Mouse (Mus musculus) heart, embryonic 14.5 days (tissue): ENCODE data around the gene Cotl1. TPM values are rescaled to one million over a fixed set of nuclear protein-coding genes. Genes with fewer than 3 reads are reported as not detected.

ENCODE experiments used
- ATAC-seq: fragments of 200-750 bp; cut with Nextera tagmentation; 2 replicates; pipeline ENCODE4 v1.8.0; 2017; ENCODE audit warnings: low read depth, moderate TSS enrichment; ENCODE audit not compliant: insufficient number of reproducible peaks, insufficient read depth, low FRiP score
- H3K27ac ChIP-seq, 2 experiments: fragments of 200-500 bp in 1 of 2; fragments of 300-500 bp in 1 of 2; sonication (generic) in 1 of 2; replicated peaks in 1 of 2; 2 replicates each; pipeline ENCODE4 v1.5.1; 2012 to 2014; ENCODE audit warnings: low read depth in 2 of 2, low read length in 2 of 2, control low read depth in 1 of 2, mild to moderate bottlenecking in 1 of 2, mixed read lengths in 1 of 2; ENCODE audit not compliant: control insufficient read depth in 1 of 2, insufficient read depth in 1 of 2
- H3K27me3 ChIP-seq: fragments of 300-500 bp; sonication (generic); 2 replicates; pipeline ENCODE4 v1.6.1; 2014; ENCODE audit warnings: mild to moderate bottlenecking, low read length, control low read depth; ENCODE audit not compliant: control insufficient read depth, insufficient read depth
- H3K36me3 ChIP-seq: fragments of 300-500 bp; sonication (generic); 2 replicates; pipeline ENCODE4 v1.6.1; 2014; ENCODE audit warnings: mild to moderate bottlenecking, control low read depth, low read length, mixed read lengths; ENCODE audit not compliant: control insufficient read depth, insufficient read depth
- H3K4me1 ChIP-seq, 2 experiments: fragments of 200-500 bp in 1 of 2; fragments of 300-500 bp in 1 of 2; sonication (generic) in 1 of 2; 2 replicates each; pipeline ENCODE4 v1.6.1; 2012 to 2014; ENCODE audit warnings: low read length in 2 of 2, control low read depth in 1 of 2, mixed read lengths in 1 of 2; ENCODE audit not compliant: control insufficient read depth in 2 of 2, insufficient read depth in 2 of 2
- H3K4me2 ChIP-seq: fragments of 300-500 bp; sonication (generic); 2 replicates; pipeline ENCODE4 v1.6.1; 2014; ENCODE audit warnings: mild to moderate bottlenecking, low read length
- H3K4me3 ChIP-seq, 2 experiments: fragments of 200-500 bp in 1 of 2; fragments of 300-500 bp in 1 of 2; sonication (generic) in 1 of 2; 2 replicates each; pipeline ENCODE4 v1.5.1; 2012 to 2014; ENCODE audit warnings: low read length in 2 of 2, mild to moderate bottlenecking in 2 of 2, control low read depth in 1 of 2, low read depth in 1 of 2, moderate library complexity in 1 of 2; ENCODE audit not compliant: control insufficient read depth in 1 of 2, insufficient read depth in 1 of 2
- H3K9ac ChIP-seq: fragments of 300-500 bp; sonication (generic); 2 replicates; pipeline ENCODE4 v1.6.1; 2014; ENCODE audit warnings: mild to moderate bottlenecking, low read length
- H3K9me3 ChIP-seq: fragments of 300-500 bp; sonication (generic); 2 replicates; pipeline ENCODE4 v1.6.1; 2016; ENCODE audit warnings: low read length, control low read depth; ENCODE audit not compliant: control insufficient read depth
- WGBS: fragments of 180-500 bp; shearing (Covaris S2); extraction: QIAGEN DNeasy Blood & Tissue Kit; methylation state at CpG from one replicate; pipeline ENCODE4 v1.1.7; 2014; 5-methylcytosine and 5-hydroxymethylcytosine counted together
- polyA plus RNA-seq: library from polyadenylated mRNA; unstranded; fragments of >200 nt; fragmentation: Nextera tagmentation; extraction: Ambion mirVana; gene quantifications from 2 replicates; pipeline ENCODE4 v1.2.1, GENCODE M21; 2014

Cotl1 gene
- polyA plus RNA-seq, 1 experiment from 2014 or later: 75.9 TPM

DNA sequence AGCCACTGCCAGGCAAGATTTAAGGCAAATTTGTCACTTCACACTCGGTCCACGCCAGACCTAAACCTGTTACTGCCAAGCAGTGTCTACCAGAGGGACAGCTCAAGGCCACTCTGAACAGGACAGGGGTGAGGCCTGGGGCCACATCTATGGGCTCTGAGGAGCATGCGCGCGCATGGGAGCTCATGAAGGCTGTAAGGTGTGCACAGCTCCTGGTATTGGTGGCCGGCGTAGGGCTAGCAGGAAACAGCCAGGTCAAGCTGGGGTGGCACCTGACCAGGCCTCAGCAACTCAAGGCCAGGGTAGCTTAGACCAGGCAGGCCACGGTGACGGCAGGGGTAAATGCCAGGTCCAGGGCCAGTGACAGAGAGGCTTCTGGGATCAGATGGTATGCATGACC lies 30.7 kb downstream of the Cotl1 start:
- H3K27ac ChIP-seq: no peak overlapping the region
- peaks cover 7% of the 10 kb centered on the region for H3K36me3 ChIP-seq
- no peak for ATAC-seq
- no peak overlapping the region for H3K4me2 ChIP-seq
- no peak overlapping the region for H3K9ac ChIP-seq
- H3K4me3 ChIP-seq: no peak overlapping the region
- no peaks in the 10 kb centered on the region for H3K9me3 ChIP-seq
- H3K27me3 ChIP-seq: no peaks in the 10 kb centered on the region
- H3K4me1 ChIP-seq: peaks cover 4 to 18% of the 10 kb centered on the region in 2 experiments; a peak in 2 of 4 replicates
- WGBS: 88% methylated on average over 9 of the region's 9 CpGs

DNA sequence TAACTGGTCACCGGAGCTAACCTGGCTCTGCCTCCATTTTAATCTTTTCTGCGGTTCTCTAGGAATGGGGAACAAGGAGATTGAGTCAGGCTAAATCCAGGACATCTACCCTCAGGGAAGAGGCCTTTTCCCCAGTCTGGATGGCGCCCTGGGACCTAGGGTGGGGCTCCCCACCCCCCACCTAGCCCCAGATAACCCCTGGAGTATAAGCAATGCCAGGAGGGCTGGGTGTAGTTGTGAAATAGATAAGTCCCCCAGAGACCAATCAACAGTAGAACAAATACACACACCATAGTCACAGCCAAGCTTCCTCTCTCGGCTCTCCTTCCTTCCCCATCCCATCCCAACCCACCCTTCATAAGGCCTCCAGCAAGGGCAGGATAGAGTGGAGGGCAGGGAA lies 32.7 kb downstream of the Cotl1 start:
- H3K9me3 ChIP-seq: no peaks in the 10 kb centered on the region
- no peaks in the 10 kb centered on the region for H3K27me3 ChIP-seq
- 67% methylated on average over 4 of the region's 4 CpGs for WGBS
- peaks cover 7% of the 10 kb centered on the region for H3K36me3 ChIP-seq
- no peak for ATAC-seq
- peaks cover 0 to 7% of the 10 kb centered on the region in 2 experiments; a peak in 1 of 4 replicates for H3K4me1 ChIP-seq
- H3K4me2 ChIP-seq: no peak overlapping the region
- H3K9ac ChIP-seq: no peak overlapping the region
- no peak overlapping the region for H3K4me3 ChIP-seq
- no peak overlapping the region for H3K27ac ChIP-seq

DNA sequence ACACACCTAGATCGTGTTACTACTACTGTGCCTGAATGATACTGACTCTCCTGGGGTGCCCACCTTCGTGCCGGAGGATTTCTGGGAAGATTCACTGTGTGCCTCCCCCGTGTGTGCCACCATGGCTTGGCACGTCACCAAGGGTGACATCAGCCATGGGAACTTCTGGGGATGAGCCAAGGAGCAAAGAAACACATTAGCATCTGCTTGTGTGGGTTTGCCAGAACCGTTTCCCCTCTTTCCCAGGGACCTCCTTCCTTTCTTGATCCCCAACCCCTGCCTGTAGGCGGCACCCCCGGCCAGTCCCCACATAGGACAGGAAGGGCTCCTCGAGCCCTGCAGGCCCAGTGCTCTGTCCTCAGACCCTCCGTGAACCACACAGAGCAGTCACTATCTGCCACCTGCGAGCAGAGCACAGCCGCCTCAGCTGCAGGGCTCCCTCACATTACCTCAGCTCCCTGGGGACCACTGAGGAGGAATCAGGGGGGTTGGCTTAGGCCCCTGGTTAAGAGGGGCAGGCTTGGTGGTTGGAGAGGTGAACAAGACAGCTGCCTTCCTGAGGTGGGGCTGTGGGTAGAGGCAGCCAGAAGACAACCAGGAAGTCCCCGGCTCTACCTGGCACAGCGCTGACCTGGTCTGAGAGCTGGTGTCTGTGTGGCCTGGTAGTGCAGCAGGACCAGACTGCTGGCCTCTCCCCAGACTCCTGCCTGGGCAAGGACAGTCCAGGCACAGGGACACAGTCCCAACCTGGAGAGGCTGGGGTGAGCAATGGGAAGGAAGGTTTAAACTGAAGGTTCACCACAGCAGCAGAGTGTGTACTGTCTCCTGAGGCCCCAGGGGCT lies 33.7 kb downstream of the Cotl1 start:
- no peak for ATAC-seq
- 0 out of 4 replicates have a peak, but pooled peaks cover 0 to 5% of the 10 kb centered on the region in 2 experiments for H3K4me1 ChIP-seq
- WGBS: 67% methylated on average over 14 of the region's 14 CpGs
- no peaks in the 10 kb centered on the region for H3K27me3 ChIP-seq
- no peak overlapping the region for H3K4me2 ChIP-seq
- no peaks in the 10 kb centered on the region for H3K9me3 ChIP-seq
- H3K4me3 ChIP-seq: no peak overlapping the region
- H3K36me3 ChIP-seq: peaks cover 7% of the 10 kb centered on the region
- H3K9ac ChIP-seq: no peak overlapping the region
- no peak overlapping the region for H3K27ac ChIP-seq

DNA sequence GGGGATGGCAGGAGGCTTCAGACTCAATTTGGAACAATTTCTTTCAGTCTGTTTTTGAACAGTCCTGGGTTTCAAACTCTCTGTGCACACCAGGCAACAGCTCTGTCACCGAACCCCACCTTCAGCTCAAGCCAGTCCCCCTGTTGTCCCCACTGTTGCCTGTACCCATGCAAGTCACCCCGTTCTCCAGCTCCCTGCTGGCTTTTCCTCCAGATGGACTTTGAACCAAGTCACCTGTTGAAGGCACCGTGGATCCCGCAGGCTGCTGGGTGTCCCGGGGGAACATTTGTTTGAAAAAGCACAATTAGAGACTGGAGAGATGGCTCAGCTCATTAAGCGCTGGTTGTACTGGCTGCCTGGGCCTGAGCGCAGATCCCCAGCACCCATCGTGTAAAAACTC lies 35.1 kb downstream of the Cotl1 start:
- 82% methylated on average over 8 of the region's 8 CpGs for whole genome bisulfite sequencing
- no peak overlapping the region for H3K4me3 ChIP-seq

DNA sequence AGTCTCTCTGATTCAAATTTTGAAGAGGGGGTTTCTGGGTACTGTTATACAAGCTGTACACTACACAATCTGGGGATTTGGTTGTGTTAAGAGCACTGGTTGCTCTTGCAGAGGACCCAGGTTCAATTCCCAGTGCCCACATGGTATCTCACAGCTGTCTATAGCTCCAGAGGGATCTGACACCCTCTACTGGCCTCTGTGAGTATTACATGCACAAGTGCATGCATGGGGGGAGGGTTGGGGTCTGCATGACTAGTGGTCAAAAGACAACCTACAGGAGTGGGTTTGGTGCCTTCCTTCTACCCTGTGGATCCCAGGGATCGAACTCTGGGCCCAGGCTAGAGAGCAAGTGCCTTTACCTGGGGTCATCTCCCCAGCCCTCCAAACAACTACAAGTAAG lies 37.8 kb downstream of the Cotl1 start:
- Histone ChIP-seq H3K27ac (no peak overlapping the region), H3K27me3 (no peaks in the 10 kb centered on the region), H3K4me2 (no peak overlapping the region), H3K9me3 (no peaks in the 10 kb centered on the region), H3K4me1 (peaks cover 5 to 13% of the 10 kb centered on the region in 2 experiments; a peak in 3 of 4 replicates), H3K9ac (no peak overlapping the region), H3K4me3 (no peak overlapping the region), H3K36me3 (no peaks in the 10 kb centered on the region)
- ATAC-seq: no peak
- 76% methylated on average over 1 of the region's 1 CpGs for WGBS

More for the DNA sequence above, 35.1 kb downstream of the Cotl1 start:
- no peak overlapping the region for H3K4me2 ChIP-seq
- H3K9me3 ChIP-seq: no peaks in the 10 kb centered on the region
- H3K9ac ChIP-seq: no peak overlapping the region
- 0 out of 4 replicates have a peak, but pooled peaks cover 0 to 5% of the 10 kb centered on the region in 2 experiments for H3K4me1 ChIP-seq
- H3K27me3 ChIP-seq: no peaks in the 10 kb centered on the region
- ATAC-seq: no peak
- no peak overlapping the region for H3K27ac ChIP-seq
- H3K36me3 ChIP-seq: peaks cover 7% of the 10 kb centered on the region

DNA sequence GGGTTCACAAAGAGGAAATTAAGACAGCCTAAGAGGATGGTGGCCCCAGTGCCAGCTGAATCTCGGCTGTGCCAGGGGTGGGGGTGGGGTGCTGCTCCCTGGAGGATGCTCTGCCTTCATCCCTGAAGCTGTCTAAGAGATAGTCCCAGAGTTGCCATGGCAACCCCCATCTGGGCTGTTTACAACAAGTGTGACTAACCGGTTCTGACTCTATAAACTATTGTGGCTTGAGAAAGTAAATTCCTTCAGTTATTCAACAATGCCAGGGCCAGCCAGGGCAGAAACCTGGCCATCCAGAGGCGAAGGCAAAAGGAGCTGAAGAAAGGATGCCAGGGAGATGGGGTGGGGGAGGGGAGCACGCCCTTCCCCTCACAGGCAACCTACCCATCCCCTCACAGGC lies 39.2 kb downstream of the Cotl1 start:
- WGBS: 24% methylated on average over 4 of the region's 4 CpGs
- Histone ChIP-seq H3K9me3 (no peaks in the 10 kb centered on the region), H3K36me3 (no peaks in the 10 kb centered on the region), H3K4me3 (no peak overlapping the region), H3K27ac (no peak overlapping the region), H3K4me1 (peaks cover 5 to 9% of the 10 kb centered on the region in 2 experiments; a peak in 3 of 4 replicates), H3K4me2 (no peak overlapping the region), H3K27me3 (no peaks in the 10 kb centered on the region), H3K9ac (no peak overlapping the region)
- no peak for ATAC-seq

DNA sequence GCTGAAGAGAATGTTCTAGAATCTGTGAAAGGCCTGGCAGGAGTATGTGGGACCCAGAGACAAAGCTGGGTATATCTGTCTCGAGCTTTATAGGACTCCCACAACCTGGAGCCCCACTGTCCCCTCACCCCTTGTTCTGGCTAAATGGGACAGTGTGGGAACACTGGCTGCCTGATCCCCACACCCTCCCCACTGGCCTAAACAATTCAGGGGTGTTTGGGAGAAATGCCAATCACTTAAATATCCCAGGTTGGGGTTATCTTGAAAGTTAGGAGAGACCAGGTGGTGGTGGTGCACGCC lies 41.4 kb downstream of the Cotl1 start:
- no peak overlapping the region for H3K9ac ChIP-seq
- 68% methylated on average over 2 of the region's 2 CpGs for WGBS
- H3K4me3 ChIP-seq: no peak overlapping the region
- no peaks in the 10 kb centered on the region for H3K36me3 ChIP-seq
- no peaks in the 10 kb centered on the region for H3K9me3 ChIP-seq
- H3K4me2 ChIP-seq: peak overlapping the region; percentile 44; the same call in 1 of the 2 replicates
- no peak overlapping the region for H3K27ac ChIP-seq
- no peaks in the 10 kb centered on the region for H3K27me3 ChIP-seq
- peaks cover 5 to 9% of the 10 kb centered on the region in 2 experiments; a peak in 3 of 4 replicates for H3K4me1 ChIP-seq
- ATAC-seq: no peak
